Mouse (Mus musculus): ENCODE measurements around the gene Sulf2. TPM values are rescaled to one million over a fixed set of nuclear protein-coding genes. Genes with fewer than 3 reads are reported as not detected.

Gene Sulf2
- polyA plus RNA-seq, 1 experiment from 2014 or later, result 87.6 TPM

DNA sequence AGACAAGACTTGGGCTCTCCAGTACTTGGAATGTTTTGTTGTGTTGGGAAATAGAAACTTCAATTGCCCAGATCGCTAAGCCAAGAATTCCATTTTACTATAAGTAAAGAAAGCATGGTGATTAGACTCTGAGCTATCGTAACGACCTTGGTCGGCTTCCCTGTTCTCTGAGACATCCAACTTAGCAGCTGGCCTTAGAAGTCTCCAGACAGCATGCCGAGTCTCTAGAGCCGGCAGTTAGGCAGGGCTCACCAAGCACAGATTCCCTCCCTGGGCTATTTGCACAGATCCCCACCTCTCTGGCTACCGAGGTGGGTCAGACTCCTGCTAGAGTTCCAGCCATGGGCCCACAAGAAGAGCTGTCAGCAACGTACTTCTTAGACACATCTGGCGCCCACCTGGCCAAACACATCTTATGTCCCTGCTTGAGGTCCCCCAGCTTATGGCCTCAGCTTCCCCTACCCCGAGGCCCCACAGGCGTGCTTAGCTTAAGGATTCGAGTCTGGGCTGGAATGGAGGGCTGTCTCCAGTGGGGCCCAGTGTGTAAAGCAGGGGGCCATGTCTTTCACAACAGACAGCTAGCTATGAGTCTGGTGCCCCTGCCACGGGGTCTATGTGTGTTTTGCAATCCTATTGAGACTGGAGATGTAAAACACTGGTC lies 6.7 kb downstream of the Sulf2 start:
- H3K9me3 ChIP-seq (ENCODE audit: control insufficient read depth, low read length), result no peaks in the 10 kb centered on the region
- no peak overlapping the region for H3K4me3 ChIP-seq (ENCODE audit: low read depth, low read length)
- DNase-seq (ENCODE audit: low spot score, missing footprints) (no peak), ATAC-seq (ENCODE audit: low FRiP score) (no peak)
- no peak overlapping the region for H3K4me2 ChIP-seq
- H3K36me3 ChIP-seq (ENCODE audit: control insufficient read depth, insufficient read depth, low read length), result no peaks in the 10 kb centered on the region
- peaks cover 23% of the 10 kb centered on the region for H3K4me1 ChIP-seq (ENCODE audit: control insufficient read depth, insufficient read depth, low read length)
- H3K27ac ChIP-seq (ENCODE audit: low read depth, low read length), result no peak overlapping the region
- H3K27me3 ChIP-seq (ENCODE audit: control insufficient read depth, insufficient read depth, low read length), result no peaks in the 10 kb centered on the region; the same call in 1 of the 2 replicates
- 56% methylated on average over 13 of the region's 13 CpGs for WGBS
- no peak overlapping the region for H3K9ac ChIP-seq (ENCODE audit: low read length)

- H3K27ac ChIP-seq (ENCODE audit: low read depth, low read length), result no peak overlapping the region
- WGBS, result 85% methylated on average over 10 of the region's 10 CpGs
- H3K4me2 ChIP-seq, result no peak overlapping the region
- no peak overlapping the region for H3K4me3 ChIP-seq (ENCODE audit: low read depth, low read length)
- ATAC-seq (ENCODE audit: low FRiP score) (no peak), DNase-seq (ENCODE audit: low spot score, missing footprints) (no peak)
- H3K4me1 ChIP-seq (ENCODE audit: control insufficient read depth, insufficient read depth, low read length), result peaks cover 17% of the 10 kb centered on the region
- H3K9me3 ChIP-seq (ENCODE audit: control insufficient read depth, low read length), result no peaks in the 10 kb centered on the region
- no peaks in the 10 kb centered on the region; the same call in 1 of the 2 replicates for H3K27me3 ChIP-seq (ENCODE audit: control insufficient read depth, insufficient read depth, low read length)
- H3K36me3 ChIP-seq (ENCODE audit: control insufficient read depth, insufficient read depth, low read length), result no peaks in the 10 kb centered on the region
- H3K9ac ChIP-seq (ENCODE audit: low read length), result no peak overlapping the region
Observed at GRCm38 (mm10) chr2:166147930-166148651, 7.4 kb downstream of the Sulf2 start.

- Histone ChIP-seq H3K4me3 (ENCODE audit: low read depth, low read length) (no peak overlapping the region), H3K27me3 (ENCODE audit: control insufficient read depth, insufficient read depth, low read length) (no peaks in the 10 kb centered on the region), H3K9me3 (ENCODE audit: control insufficient read depth, low read length) (no peaks in the 10 kb centered on the region), H3K36me3 (ENCODE audit: control insufficient read depth, insufficient read depth, low read length) (no peaks in the 10 kb centered on the region), H3K4me2 (no peak overlapping the region), H3K4me1 (ENCODE audit: control insufficient read depth, insufficient read depth, low read length) (peaks cover 11% of the 10 kb centered on the region; the same call in 1 of the 2 replicates), H3K27ac (ENCODE audit: low read depth, low read length) (no peak overlapping the region), H3K9ac (ENCODE audit: low read length) (no peak overlapping the region)
- WGBS, result 86% methylated on average over 7 of the region's 7 CpGs
- no peak for ATAC-seq (ENCODE audit: low FRiP score)
- DNase-seq (ENCODE audit: low spot score, missing footprints), result no peak
Observed at GRCm38 (mm10) chr2:166146446-166146845, 9.0 kb downstream of the Sulf2 start.

- H3K4me1 ChIP-seq (ENCODE audit: control insufficient read depth, insufficient read depth, low read length), result peaks cover 11% of the 10 kb centered on the region; the same call in 1 of the 2 replicates
- DNase-seq (ENCODE audit: low spot score, missing footprints), result no peak
Observed at GRCm38 (mm10) chr2:166145031-166145430, 10.4 kb downstream of the Sulf2 start.

GRCm38 (mm10) chr2:166143871-166144270 lies 11.6 kb downstream of the Sulf2 start:
- H3K4me2 ChIP-seq, result no peak overlapping the region
- H3K36me3 ChIP-seq (ENCODE audit: control insufficient read depth, insufficient read depth, low read length), result no peaks in the 10 kb centered on the region
- WGBS, result 82% methylated on average over 5 of the region's 5 CpGs
- H3K4me1 ChIP-seq (ENCODE audit: control insufficient read depth, insufficient read depth, low read length), result peaks cover 2% of the 10 kb centered on the region; the same call in 1 of the 2 replicates
- DNase-seq (ENCODE audit: low spot score, missing footprints), result no peak
- H3K27ac ChIP-seq (ENCODE audit: low read depth, low read length), result no peak overlapping the region
- no peaks in the 10 kb centered on the region for H3K9me3 ChIP-seq (ENCODE audit: control insufficient read depth, low read length)
- H3K27me3 ChIP-seq (ENCODE audit: control insufficient read depth, insufficient read depth, low read length), result no peaks in the 10 kb centered on the region
- no peak for ATAC-seq (ENCODE audit: low FRiP score)
- no peak overlapping the region for H3K4me3 ChIP-seq (ENCODE audit: low read depth, low read length)
- H3K9ac ChIP-seq (ENCODE audit: low read length), result no peak overlapping the region

More at GRCm38 (mm10) chr2:166145031-166145430, 10.4 kb downstream of the Sulf2 start:
- H3K9ac ChIP-seq (ENCODE audit: low read length), result no peak overlapping the region
- H3K4me2 ChIP-seq, result no peak overlapping the region
- H3K9me3 ChIP-seq (ENCODE audit: control insufficient read depth, low read length), result no peaks in the 10 kb centered on the region
- WGBS, result 74% methylated on average over 8 of the region's 8 CpGs
- H3K36me3 ChIP-seq (ENCODE audit: control insufficient read depth, insufficient read depth, low read length), result no peaks in the 10 kb centered on the region
- ATAC-seq (ENCODE audit: low FRiP score), result no peak
- no peak overlapping the region for H3K27ac ChIP-seq (ENCODE audit: low read depth, low read length)
- H3K27me3 ChIP-seq (ENCODE audit: control insufficient read depth, insufficient read depth, low read length), result no peaks in the 10 kb centered on the region
- H3K4me3 ChIP-seq (ENCODE audit: low read depth, low read length), result no peak overlapping the region

- no peak overlapping the region for H3K9ac ChIP-seq (ENCODE audit: low read length)
- 0 out of 2 replicates have a peak, but pooled peaks cover 2% of the 10 kb centered on the region for H3K4me1 ChIP-seq (ENCODE audit: control insufficient read depth, insufficient read depth, low read length)
- H3K36me3 ChIP-seq (ENCODE audit: control insufficient read depth, insufficient read depth, low read length), result no peaks in the 10 kb centered on the region
- no peaks in the 10 kb centered on the region for H3K27me3 ChIP-seq (ENCODE audit: control insufficient read depth, insufficient read depth, low read length)
- H3K4me2 ChIP-seq, result no peak overlapping the region
- no peak for DNase-seq (ENCODE audit: low spot score, missing footprints)
- WGBS, result 90% methylated on average over 19 of the region's 19 CpGs
- no peaks in the 10 kb centered on the region for H3K9me3 ChIP-seq (ENCODE audit: control insufficient read depth, low read length)
- no peak overlapping the region for H3K27ac ChIP-seq (ENCODE audit: low read depth, low read length)
- no peak overlapping the region for H3K4me3 ChIP-seq (ENCODE audit: low read depth, low read length)
- ATAC-seq (ENCODE audit: low FRiP score), result no peak
Observed at GRCm38 (mm10) chr2:166142561-166143112, 12.8 kb downstream of the Sulf2 start.

DNA sequence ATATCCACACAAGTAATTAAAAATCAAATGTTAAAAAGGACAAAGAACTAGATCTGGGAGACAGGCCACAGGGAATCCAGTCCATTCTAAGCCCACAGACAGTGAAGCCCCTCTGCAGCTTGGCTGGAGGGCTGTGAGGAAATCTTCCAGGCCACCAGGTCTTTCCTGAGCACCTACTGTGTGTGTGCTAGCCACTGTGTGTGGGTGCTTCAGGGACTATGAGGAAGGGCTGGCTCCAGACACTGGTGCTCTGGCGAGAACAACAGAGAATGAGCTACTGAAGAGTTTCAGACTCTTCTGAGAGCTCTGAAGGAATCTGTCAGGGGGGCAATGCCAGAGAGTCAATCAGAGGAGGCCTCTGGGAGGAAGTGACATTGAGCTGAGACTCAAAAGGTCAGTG lies 13.6 kb downstream of the Sulf2 start:
- ATAC-seq (ENCODE audit: low FRiP score) (no peak), DNase-seq (ENCODE audit: low spot score, missing footprints) (no peak)
- no peak overlapping the region for H3K9ac ChIP-seq (ENCODE audit: low read length)
- no peaks in the 10 kb centered on the region for H3K27me3 ChIP-seq (ENCODE audit: control insufficient read depth, insufficient read depth, low read length)
- no peaks in the 10 kb centered on the region for H3K36me3 ChIP-seq (ENCODE audit: control insufficient read depth, insufficient read depth, low read length)
- no peak overlapping the region for H3K4me2 ChIP-seq
- 0 out of 2 replicates have a peak, but pooled peaks cover 2% of the 10 kb centered on the region for H3K4me1 ChIP-seq (ENCODE audit: control insufficient read depth, insufficient read depth, low read length)
- no peak overlapping the region for H3K27ac ChIP-seq (ENCODE audit: low read depth, low read length)
- no peak overlapping the region for H3K4me3 ChIP-seq (ENCODE audit: low read depth, low read length)
- H3K9me3 ChIP-seq (ENCODE audit: control insufficient read depth, low read length), result no peaks in the 10 kb centered on the region
- WGBS, result 75% methylated on average over 1 of the region's 1 CpGs

GRCm38 (mm10) chr2:166141039-166141438 lies 14.4 kb downstream of the Sulf2 start:
- no peaks in the 10 kb centered on the region for H3K9me3 ChIP-seq (ENCODE audit: control insufficient read depth, low read length)
- H3K9ac ChIP-seq (ENCODE audit: low read length), result no peak overlapping the region
- ATAC-seq (ENCODE audit: low FRiP score) (no peak), DNase-seq (ENCODE audit: low spot score, missing footprints) (no peak)
- no peak overlapping the region for H3K4me2 ChIP-seq
- H3K4me3 ChIP-seq (ENCODE audit: low read depth, low read length), result no peak overlapping the region
- H3K27me3 ChIP-seq (ENCODE audit: control insufficient read depth, insufficient read depth, low read length), result no peaks in the 10 kb centered on the region
- WGBS, result 92% methylated on average over 6 of the region's 6 CpGs
- H3K27ac ChIP-seq (ENCODE audit: low read depth, low read length), result no peak overlapping the region
- H3K4me1 ChIP-seq (ENCODE audit: control insufficient read depth, insufficient read depth, low read length), result 0 out of 2 replicates have a peak, but pooled peaks cover 2% of the 10 kb centered on the region
- H3K36me3 ChIP-seq (ENCODE audit: control insufficient read depth, insufficient read depth, low read length), result no peaks in the 10 kb centered on the region

DNA sequence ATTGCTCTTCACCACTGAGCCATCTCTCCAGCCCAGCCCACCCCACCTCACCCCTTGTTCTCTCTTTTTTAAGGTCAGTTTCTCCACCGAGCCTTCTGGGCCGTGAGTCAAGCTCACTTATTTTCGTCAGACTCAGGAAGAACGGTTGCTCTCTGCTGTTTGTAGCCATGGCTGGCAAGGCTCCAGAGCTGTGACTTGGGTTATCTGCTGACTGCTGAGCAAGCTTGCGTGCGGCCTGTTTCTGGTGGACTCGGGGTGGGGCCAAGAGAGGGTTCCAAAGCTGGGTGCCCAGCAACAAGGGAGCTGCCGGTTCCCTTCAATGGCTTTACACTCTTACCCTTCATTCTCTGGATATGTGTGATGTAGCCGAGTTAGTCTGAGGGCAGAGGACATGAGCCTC lies 15.0 kb downstream of the Sulf2 start:
- 90% methylated on average over 9 of the region's 9 CpGs for WGBS
- no peaks in the 10 kb centered on the region for H3K36me3 ChIP-seq (ENCODE audit: control insufficient read depth, insufficient read depth, low read length)

More for the DNA sequence above, 15.0 kb downstream of the Sulf2 start:
- H3K27ac ChIP-seq (ENCODE audit: low read depth, low read length), result no peak overlapping the region
- H3K9me3 ChIP-seq (ENCODE audit: control insufficient read depth, low read length), result no peaks in the 10 kb centered on the region
- DNase-seq (ENCODE audit: low spot score, missing footprints), result no peak
- H3K9ac ChIP-seq (ENCODE audit: low read length), result no peak overlapping the region
- ATAC-seq (ENCODE audit: low FRiP score), result no peak
- H3K4me2 ChIP-seq, result no peak overlapping the region
- no peak overlapping the region for H3K4me3 ChIP-seq (ENCODE audit: low read depth, low read length)
- H3K27me3 ChIP-seq (ENCODE audit: control insufficient read depth, insufficient read depth, low read length), result no peaks in the 10 kb centered on the region
- H3K4me1 ChIP-seq (ENCODE audit: control insufficient read depth, insufficient read depth, low read length), result 0 out of 2 replicates have a peak, but pooled peaks cover 2% of the 10 kb centered on the region

Measured in midbrain, embryonic 11.5 days (tissue).